Mouse (Mus musculus) hematopoietic stem cell, adult 5-6 weeks (primary cell): Measurements from ENCODE around the gene Dusp15. TPM values are rescaled to one million over a fixed set of nuclear protein-coding genes. Genes with fewer than 3 reads are reported as not detected.

Experiments used
- total RNA-seq: library from RNA; stranded (forward); fragments of 172-1452, 232-1000 nt; gene quantifications from 2 replicates; pipeline ENCODE4 v1.2.3, GENCODE M21; 2017

Dusp15 gene
- total RNA-seq, 1 experiment from 2014 or later = not detected

Other genes starting within 250 kb of the Dusp15 start
- 5.8 and 9.6 TPM in 2 replicates for gene Id1, start 215.4 kb downstream of the Dusp15 start, total RNA-seq
- gene Cox4i2, start 197.5 kb downstream of the Dusp15 start, total RNA-seq = 1.3 TPM in 1 of 2 replicates, not detected in the other
- 11.2 and 11.6 TPM in 2 replicates for gene Bcl2l1, start 120.0 kb downstream of the Dusp15 start, total RNA-seq
- 68.1 and 113 TPM in 2 replicates for gene Tpx2, start 103.7 kb downstream of the Dusp15 start, total RNA-seq
- gene Mylk2, start 40.3 kb downstream of the Dusp15 start, total RNA-seq = not detected in 2 replicates
- not detected in 2 replicates for gene Foxs1, start 18.5 kb downstream of the Dusp15 start, total RNA-seq
- not detected in 2 replicates for gene Ttll9, start 10.8 kb upstream of the Dusp15 start, total RNA-seq
- 115 and 527 TPM in 2 replicates for gene Pdrg1, start 63.7 kb upstream of the Dusp15 start, total RNA-seq
- gene Xkr7, start 80.2 kb upstream of the Dusp15 start, total RNA-seq = 0.50 TPM in 1 of 2 replicates, not detected in the other
- 5.4 and 11.4 TPM in 2 replicates for gene Ccm2l, start 114.3 kb upstream of the Dusp15 start, total RNA-seq
- gene Hck, start 156.8 kb upstream of the Dusp15 start, total RNA-seq = 9.0 and 26.3 TPM in 2 replicates
- 62.0 and 83.4 TPM in 2 replicates for gene Tm9sf4, start 209.6 kb upstream of the Dusp15 start, total RNA-seq